Mouse (Mus musculus): ENCODE data around the gene Flcn. TPM values are rescaled to one million over a fixed set of nuclear protein-coding genes. Genes with fewer than 3 reads are reported as not detected.

Gene Flcn
- total and polyA plus RNA-seq, 3 experiments = 34.9 to 60.9 (median 40.0) TPM

GRCm38 (mm10) chr11:59758191-59758985 lies 51.4 kb downstream of the Flcn start:
- H3K27me3 ChIP-seq (ENCODE audit: insufficient read depth, low read length) = no peaks in the 10 kb centered on the region
- H3K4me3 ChIP-seq (ENCODE audit: low read depth, low read length) = no peak overlapping the region
- H3K4me1 ChIP-seq (ENCODE audit: insufficient read depth, low read depth, low read length) = no peaks in the 10 kb centered on the region
- TF ChIP-seq TAL1 (conservative IDR thresholded peaks at IDR 0.05; ENCODE audit: low read depth, low read length) = no peak
- no peak for TF ChIP-seq GATA1 (IDR thresholded peaks at IDR 0.05; ENCODE audit: borderline replicate concordance, low read length)
- TF ChIP-seq GATA2 (IDR thresholded peaks at IDR 0.05; ENCODE audit: borderline replicate concordance, low read depth, low read length) = no peak
- TF ChIP-seq POLR2AphosphoS5 (IDR thresholded peaks at IDR 0.05; ENCODE audit: insufficient replicate concordance, low read depth, low read length) = no peak
- no peak for TF ChIP-seq CTCF (IDR thresholded peaks at IDR 0.05; ENCODE audit: low read depth, low read length)
- H3K9me3 ChIP-seq (replicated peaks) = no peaks in the 10 kb centered on the region
- ATAC-seq (ENCODE audit: extremely low read depth, insufficient number of reproducible peaks, low FRiP score, poor library complexity, severe bottlenecking) = no peak
- H3K36me3 ChIP-seq (replicated peaks) = peaks cover 90% of the 10 kb centered on the region
- DNase-seq (ENCODE audit: low spot score) = no peak

DNA sequence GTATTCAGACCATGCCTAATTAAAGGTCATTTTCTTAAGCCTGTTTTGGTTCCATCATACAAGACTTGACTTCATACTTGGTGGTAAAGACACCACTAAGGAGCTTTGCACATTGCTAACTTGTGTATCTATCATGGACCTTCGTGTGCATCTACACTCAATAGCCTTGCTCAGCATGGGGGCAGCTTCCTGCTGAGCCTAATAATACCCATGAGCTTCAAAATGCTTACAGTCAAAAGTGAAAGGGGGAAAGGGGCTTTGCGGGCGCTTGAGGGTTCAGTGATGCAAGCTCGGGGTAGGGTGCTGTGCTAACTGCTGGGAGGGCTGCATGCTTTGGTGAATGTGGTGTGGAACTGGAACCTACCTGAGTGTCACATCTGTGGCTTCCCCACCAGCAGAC lies 53.5 kb downstream of the Flcn start:
- Histone ChIP-seq H3K4me1 (ENCODE audit: insufficient read depth, low read depth, low read length) (no peaks in the 10 kb centered on the region), H3K36me3 (replicated peaks) (peaks cover 92% of the 10 kb centered on the region), H3K27me3 (ENCODE audit: insufficient read depth, low read length) (no peaks in the 10 kb centered on the region), H3K9me3 (replicated peaks) (no peaks in the 10 kb centered on the region), H3K4me3 (ENCODE audit: low read depth, low read length) (no peak overlapping the region)
- ATAC-seq (ENCODE audit: extremely low read depth, insufficient number of reproducible peaks, low FRiP score, poor library complexity, severe bottlenecking) (no peak), DNase-seq (ENCODE audit: low spot score) (no peak)
- TF ChIP-seq GATA2 (IDR thresholded peaks at IDR 0.05; ENCODE audit: borderline replicate concordance, low read depth, low read length) (no peak), POLR2AphosphoS5 (IDR thresholded peaks at IDR 0.05; ENCODE audit: insufficient replicate concordance, low read depth, low read length) (no peak)

DNA sequence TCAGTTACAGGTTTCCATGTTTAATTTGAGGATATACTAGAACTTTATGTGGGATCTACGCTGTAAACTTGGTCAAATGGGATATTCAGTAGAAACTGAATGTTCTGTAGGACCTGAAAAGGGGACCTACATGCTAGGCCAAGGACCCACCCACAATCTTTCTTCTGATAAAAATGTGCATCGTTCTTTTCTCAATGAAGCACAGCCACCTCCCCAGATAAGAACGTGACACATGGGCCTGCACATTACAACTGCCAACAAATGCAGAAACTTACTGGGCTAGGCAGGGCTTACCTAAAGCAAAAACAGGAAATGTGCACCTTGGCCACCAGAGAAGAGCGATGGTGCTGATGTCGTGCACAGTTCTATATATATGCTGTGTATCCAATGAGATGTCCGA lies 55.3 kb downstream of the Flcn start:
- Histone ChIP-seq H3K9me3 (replicated peaks) (no peaks in the 10 kb centered on the region), H3K4me3 (ENCODE audit: low read depth, low read length) (no peak overlapping the region), H3K4me1 (ENCODE audit: insufficient read depth, low read depth, low read length) (no peaks in the 10 kb centered on the region), H3K36me3 (replicated peaks) (peaks cover 92% of the 10 kb centered on the region), H3K27me3 (ENCODE audit: insufficient read depth, low read length) (no peaks in the 10 kb centered on the region)
- TF ChIP-seq GATA1 (IDR thresholded peaks at IDR 0.05; ENCODE audit: borderline replicate concordance, low read length) (no peak), GATA2 (IDR thresholded peaks at IDR 0.05; ENCODE audit: borderline replicate concordance, low read depth, low read length) (no peak), POLR2AphosphoS5 (IDR thresholded peaks at IDR 0.05; ENCODE audit: insufficient replicate concordance, low read depth, low read length) (no peak), TAL1 (conservative IDR thresholded peaks at IDR 0.05; ENCODE audit: low read depth, low read length) (no peak), CTCF (IDR thresholded peaks at IDR 0.05; ENCODE audit: low read depth, low read length) (no peak)
- DNase-seq (ENCODE audit: low spot score) (no peak), ATAC-seq (ENCODE audit: extremely low read depth, insufficient number of reproducible peaks, low FRiP score, poor library complexity, severe bottlenecking) (no peak)

DNA sequence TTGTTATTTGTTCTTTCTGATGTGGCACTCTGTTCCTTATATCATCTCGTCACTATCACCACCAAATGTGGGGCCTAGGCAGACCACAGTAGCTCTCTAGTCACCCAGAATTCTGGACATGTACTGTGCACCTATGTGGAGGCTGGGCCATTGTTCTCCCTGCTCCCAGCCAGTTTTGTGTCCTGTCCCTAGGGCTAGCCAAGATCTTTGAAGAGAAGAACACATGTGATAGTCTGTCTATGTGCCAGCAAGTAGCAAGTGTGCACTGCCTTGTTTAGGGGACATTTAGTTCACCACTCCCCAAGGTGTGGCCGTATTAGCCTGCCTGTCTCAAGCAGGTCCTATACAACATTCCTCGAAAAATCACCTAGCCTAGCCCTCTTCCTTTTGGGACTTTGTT lies 60.8 kb downstream of the Flcn start:
- Histone ChIP-seq H3K9me3 (replicated peaks) (no peaks in the 10 kb centered on the region), H3K36me3 (replicated peaks) (peaks cover 76% of the 10 kb centered on the region), H3K4me1 (ENCODE audit: insufficient read depth, low read depth, low read length) (no peaks in the 10 kb centered on the region), H3K27me3 (ENCODE audit: insufficient read depth, low read length) (no peaks in the 10 kb centered on the region), H3K4me3 (ENCODE audit: low read depth, low read length) (no peak overlapping the region)
- TF ChIP-seq GATA1 (IDR thresholded peaks at IDR 0.05; ENCODE audit: borderline replicate concordance, low read length) = no peak
- no peak for TF ChIP-seq GATA2 (IDR thresholded peaks at IDR 0.05; ENCODE audit: borderline replicate concordance, low read depth, low read length)
- TF ChIP-seq TAL1 (conservative IDR thresholded peaks at IDR 0.05; ENCODE audit: low read depth, low read length) = no peak
- no peak for TF ChIP-seq CTCF (IDR thresholded peaks at IDR 0.05; ENCODE audit: low read depth, low read length)
- TF ChIP-seq POLR2AphosphoS5 (IDR thresholded peaks at IDR 0.05; ENCODE audit: insufficient replicate concordance, low read depth, low read length) = no peak
- DNase-seq (ENCODE audit: low spot score) = no peak
- no peak for ATAC-seq (ENCODE audit: extremely low read depth, insufficient number of reproducible peaks, low FRiP score, poor library complexity, severe bottlenecking)

- TF ChIP-seq CTCF (IDR thresholded peaks at IDR 0.05; ENCODE audit: low read depth, low read length) (0 out of 2 replicates have a peak, but pooled peaks have one; percentile 11), GATA1 (IDR thresholded peaks at IDR 0.05; ENCODE audit: borderline replicate concordance, low read length) (no peak), GATA2 (IDR thresholded peaks at IDR 0.05; ENCODE audit: borderline replicate concordance, low read depth, low read length) (no peak), TAL1 (conservative IDR thresholded peaks at IDR 0.05; ENCODE audit: low read depth, low read length) (no peak), POLR2AphosphoS5 (IDR thresholded peaks at IDR 0.05; ENCODE audit: insufficient replicate concordance, low read depth, low read length) (no peak)
- no peaks in the 10 kb centered on the region for H3K4me1 ChIP-seq (ENCODE audit: insufficient read depth, low read depth, low read length)
- DNase-seq (ENCODE audit: low spot score) (no peak), ATAC-seq (ENCODE audit: extremely low read depth, insufficient number of reproducible peaks, low FRiP score, poor library complexity, severe bottlenecking) (no peak)
- no peaks in the 10 kb centered on the region for H3K27me3 ChIP-seq (ENCODE audit: insufficient read depth, low read length)
- peaks cover 81% of the 10 kb centered on the region for H3K36me3 ChIP-seq (replicated peaks)
- no peak overlapping the region for H3K4me3 ChIP-seq (ENCODE audit: low read depth, low read length)
- H3K9me3 ChIP-seq (replicated peaks) = no peaks in the 10 kb centered on the region
These were observed 63.2 kb downstream of the Flcn start for GRCm38 (mm10) chr11:59746614-59747013.

DNA sequence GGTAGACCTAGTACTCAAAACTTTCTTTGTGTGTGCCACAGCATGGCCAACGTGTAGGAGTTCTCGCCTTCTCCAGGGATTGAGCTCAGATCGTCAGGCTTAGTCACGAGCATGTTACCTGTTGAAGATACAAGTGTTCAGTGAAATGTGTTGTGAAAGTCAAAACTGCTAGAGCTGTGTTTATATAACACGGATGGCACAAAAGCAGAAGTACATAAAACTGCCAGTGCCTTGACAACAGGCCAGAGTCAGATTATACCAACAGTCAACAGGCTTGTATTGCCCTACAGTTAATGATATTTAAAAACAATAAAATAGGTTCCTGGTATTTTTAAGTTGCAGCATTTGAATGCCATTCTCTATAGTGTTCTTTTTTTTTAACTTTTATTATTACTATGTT lies 64.0 kb downstream of the Flcn start:
- ATAC-seq (ENCODE audit: extremely low read depth, insufficient number of reproducible peaks, low FRiP score, poor library complexity, severe bottlenecking) = no peak
- peaks cover 81% of the 10 kb centered on the region for H3K36me3 ChIP-seq (replicated peaks)

More for the DNA sequence above, 64.0 kb downstream of the Flcn start:
- H3K4me3 ChIP-seq (ENCODE audit: low read depth, low read length) = no peak overlapping the region
- H3K27me3 ChIP-seq (ENCODE audit: insufficient read depth, low read length) = no peaks in the 10 kb centered on the region
- DNase-seq (ENCODE audit: low spot score) = no peak
- H3K4me1 ChIP-seq (ENCODE audit: insufficient read depth, low read depth, low read length) = no peaks in the 10 kb centered on the region
- no peaks in the 10 kb centered on the region for H3K9me3 ChIP-seq (replicated peaks)
- no peak for TF ChIP-seq GATA1 (IDR thresholded peaks at IDR 0.05; ENCODE audit: borderline replicate concordance, low read length)

All from G1E (cell line).